Mouse (Mus musculus): Measurements from ENCODE around the gene Gsx2.

The Gsx2 gene

DNA sequence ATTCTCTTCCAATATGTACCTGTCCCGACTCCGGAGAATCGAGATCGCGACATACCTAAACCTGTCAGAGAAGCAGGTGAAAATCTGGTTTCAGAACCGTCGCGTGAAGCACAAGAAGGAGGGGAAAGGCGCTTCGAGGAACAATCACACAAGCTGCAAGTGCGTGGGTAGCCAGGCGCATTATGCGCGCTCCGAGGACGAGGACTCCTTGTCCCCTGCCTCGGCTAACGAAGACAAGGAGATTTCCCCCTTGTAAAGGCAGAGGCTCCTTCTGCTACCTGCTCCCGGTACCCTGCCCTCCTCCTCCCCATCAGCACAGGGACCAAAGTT, 1.6 kb downstream of the Gsx2 start:
- DNase-seq (ENCODE audit: low spot score), result no peak

DNA sequence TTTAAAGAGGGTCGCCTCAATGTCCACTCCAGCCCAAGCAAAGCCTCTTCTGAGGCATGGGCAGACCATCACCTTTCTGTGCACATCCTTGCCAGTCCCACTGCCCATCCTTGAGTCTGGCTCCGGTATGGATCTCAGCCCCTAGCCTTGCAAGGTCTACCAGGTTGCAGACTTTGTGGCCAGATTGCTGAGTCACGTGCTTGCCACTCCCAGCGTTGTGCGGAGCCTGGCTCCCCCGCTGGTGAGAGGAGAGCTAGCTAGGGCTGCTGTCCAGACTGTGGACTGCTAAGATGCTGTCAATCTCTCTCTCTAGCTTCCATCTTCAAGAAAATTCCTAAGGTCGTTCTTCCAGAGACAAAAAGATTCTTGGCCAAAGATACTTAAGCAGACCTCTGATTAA, 4.2 kb downstream of the Gsx2 start:
- DNase-seq (ENCODE audit: low spot score), result no peak

DNA sequence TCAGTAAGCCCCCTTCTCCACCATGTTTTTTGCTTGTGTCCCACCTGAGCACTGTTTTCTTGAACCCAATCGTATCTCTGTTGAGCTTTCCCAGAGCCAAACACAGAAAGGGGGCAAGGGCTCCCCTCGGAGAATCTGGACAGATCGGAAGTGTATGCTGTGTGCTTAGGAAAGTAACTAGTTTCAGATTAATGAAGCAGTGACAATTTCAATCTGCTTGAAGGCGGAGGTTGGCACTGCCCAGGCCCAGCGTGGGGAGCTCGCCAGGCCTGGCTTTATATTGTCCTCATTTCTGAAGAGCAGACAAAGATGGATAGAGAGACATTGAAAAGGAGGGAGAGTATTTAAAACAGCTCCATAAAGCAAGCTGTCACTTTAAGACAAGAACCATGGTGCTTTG, 7.0 kb downstream of the Gsx2 start:
- no peak for DNase-seq (ENCODE audit: low spot score)

DNA sequence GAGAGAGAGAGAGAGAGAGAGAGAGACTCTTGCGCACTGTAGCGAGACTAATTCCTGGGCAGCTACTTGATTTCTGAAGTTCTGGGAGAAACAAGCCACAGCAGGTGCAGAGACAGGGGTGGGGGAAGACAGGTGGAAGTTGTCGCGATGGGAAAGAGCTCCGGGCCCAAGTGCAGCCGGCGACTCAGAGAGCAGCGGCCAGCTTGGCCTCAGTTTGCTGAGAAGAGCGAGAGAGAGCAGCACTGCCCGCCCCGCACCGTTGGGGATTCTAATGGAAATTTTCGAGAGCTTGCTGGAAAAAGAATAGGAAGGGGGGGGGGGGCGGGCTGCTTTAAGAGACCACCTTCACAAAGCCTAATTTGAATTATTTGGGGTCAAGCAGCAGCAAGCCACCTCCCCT, 7.7 kb downstream of the Gsx2 start:
- no peak for DNase-seq (ENCODE audit: low spot score)

DNA sequence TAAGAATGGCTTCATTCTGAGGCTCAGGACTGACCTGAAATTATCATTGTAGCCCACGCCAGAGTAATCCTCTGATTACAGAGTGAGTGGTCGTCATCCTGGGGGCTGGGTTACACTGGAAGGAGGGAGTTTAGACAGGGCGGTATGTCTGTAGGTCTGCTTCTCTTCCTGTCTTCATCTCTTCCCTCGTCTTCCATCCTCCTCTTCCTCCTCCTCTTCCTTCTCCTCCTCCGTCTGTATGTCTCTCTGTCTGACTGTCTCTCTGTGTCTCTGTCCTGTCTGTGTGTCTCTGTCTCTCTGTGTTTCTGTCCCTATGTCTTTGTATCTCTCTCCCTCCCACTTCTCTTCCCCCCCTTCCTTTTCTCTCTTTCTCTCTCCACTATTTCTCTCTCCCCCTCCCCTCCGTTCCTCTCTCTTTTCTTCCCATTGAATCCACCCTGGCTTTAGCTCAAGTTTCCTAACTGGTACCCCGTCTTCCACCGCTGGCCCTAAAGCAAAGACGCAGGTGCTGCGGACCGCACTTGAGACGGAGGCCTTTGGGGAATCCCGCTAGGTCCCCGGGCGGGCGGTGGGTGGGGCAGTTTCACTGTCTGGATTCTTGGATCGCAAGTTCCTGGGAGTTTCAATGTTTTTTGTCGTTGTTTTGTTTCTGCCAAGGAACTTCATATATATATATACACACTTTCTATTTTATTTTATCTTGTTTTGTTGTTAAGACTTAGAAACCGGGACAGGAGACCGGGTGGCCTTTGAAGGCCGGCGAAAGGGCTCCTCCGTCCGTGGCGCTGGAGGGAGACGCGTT, 8.4 kb downstream of the Gsx2 start:
- DNase-seq (ENCODE audit: low spot score), result no peak

DNA sequence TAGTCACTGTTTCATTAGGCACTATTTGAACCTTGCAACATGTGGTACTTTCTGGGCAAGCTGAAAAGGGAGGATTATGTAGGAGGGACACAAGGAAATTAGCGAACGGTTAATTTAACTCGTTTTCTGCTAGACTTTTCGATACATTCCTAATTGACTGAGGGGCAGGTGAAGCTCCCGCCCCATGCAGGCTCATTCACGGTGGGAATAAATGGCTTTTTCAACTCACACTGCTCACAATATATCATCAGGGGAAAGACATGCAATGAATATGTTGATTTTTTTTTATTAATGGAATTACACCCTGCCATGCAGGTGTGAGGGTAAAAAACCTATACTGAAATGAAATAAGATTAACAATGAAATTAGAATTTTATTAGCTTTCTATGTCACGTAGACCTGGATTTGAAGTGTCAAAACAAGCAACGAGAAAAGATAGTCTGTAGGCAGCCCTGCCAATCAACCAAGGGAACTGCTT, 9.0 kb downstream of the Gsx2 start:
- DNase-seq (ENCODE audit: low spot score), result no peak

DNA sequence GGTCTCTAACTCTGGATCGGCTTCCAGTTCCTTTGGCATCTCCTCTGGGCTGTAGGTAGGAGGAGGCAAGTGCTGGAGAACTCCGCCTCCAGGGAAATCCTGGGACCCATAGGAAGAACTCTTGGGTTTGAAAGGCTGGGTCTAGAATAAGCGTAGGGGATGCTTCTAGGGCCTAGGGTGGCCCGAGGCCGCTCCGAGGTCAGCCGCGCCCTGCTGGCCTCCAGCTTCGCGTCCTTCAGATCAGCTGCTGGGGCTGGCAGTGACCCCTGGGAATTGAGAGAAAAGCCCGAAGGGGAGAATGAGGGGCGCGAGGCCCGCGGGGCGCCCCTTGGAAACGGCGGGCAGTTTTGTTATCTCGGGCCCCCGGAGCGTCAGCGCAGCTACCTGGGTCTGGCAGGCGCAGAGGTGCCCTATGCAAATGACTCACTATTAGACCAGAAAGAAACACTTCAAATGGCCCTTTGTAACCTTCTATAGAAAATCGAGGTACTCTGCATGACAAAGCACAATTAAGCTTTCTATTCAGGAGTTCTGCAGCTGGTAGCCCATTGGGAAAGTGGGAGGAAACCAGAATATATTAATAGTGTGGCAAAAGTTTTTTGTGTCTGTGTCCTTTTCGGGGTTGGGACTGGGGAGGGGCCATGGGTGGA, 9.6 kb downstream of the Gsx2 start:
- DNase-seq (ENCODE audit: low spot score), result no peak

DNA sequence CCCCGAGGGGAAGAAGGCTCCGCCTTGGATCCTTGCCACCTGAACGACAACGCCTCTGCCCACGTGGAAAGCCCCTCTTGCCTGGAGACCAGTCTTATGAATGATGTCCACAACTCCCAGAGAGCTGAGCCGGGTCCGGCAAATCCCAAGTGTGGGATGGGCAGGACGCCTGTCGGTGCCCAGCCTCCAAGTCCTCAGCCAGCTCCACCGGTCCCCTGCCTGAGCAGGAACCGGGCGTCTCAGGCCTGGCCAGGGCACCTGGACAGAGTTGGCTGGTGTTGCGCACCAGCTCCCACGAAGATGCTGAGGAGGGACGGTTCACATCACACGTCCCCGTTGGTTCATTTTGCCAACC, 10.1 kb downstream of the Gsx2 start:
- no peak for DNase-seq (ENCODE audit: low spot score)

DNA sequence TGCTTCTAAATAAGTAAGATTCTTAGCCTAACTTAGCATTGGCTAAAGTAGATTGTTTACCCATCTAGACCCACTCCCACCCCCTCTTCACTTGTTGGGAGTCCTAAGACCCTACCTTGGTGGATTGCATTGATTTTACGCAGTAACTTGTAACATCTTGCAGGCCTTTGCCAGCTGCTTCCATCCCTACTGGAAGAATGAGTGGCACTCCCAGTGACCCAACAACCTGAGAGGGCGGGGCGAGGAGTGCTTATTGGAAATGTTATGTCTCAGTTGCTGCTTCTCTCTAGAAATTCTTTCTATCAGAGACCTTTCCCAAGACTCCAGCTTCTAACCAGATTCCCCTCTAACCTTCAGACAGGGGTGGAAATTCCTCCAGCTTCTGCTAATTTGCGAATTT, 10.5 kb downstream of the Gsx2 start:
- no peak for DNase-seq (ENCODE audit: low spot score)

DNA sequence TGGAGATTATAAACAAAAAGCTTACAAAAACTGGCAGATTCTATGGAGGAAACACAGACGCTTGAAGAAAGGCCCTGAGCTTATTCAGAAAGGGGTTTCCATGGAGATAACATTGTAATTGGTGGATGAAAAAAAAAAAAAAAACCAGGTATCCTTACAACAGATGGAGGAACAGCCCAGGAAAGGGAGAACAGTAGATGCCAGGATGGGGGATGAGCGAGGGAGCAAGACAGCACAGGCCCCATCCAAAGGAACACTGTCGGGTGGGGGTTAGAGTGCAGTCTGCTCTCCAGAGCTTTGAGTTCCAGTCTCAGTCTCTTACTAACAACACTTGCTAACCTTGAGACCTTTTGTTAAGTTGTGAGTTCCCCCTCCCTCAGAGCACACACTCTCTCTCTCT, 31.1 kb downstream of the Gsx2 start:
- DNase-seq (ENCODE audit: low spot score), result no peak

DNA sequence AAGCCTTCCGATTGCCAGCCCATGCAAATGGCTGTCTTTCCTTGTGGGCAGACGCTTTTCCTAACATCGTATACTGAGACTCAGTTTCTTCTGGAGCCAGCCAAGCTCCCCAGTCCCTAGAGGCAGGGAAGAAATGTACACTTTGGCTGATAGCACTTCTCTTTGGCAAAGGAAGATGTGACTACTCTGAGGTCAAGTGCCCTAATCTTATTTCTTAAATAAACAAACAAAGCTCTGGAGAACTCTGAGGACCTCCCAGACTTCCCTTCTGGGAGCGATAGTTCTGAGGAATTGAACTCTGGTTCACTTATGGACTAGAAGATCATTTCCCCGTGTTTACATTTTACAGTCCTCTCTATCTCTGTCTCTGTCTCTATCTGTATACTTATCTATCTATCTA, 34.0 kb downstream of the Gsx2 start:
- no peak for DNase-seq (ENCODE audit: low spot score)

DNA sequence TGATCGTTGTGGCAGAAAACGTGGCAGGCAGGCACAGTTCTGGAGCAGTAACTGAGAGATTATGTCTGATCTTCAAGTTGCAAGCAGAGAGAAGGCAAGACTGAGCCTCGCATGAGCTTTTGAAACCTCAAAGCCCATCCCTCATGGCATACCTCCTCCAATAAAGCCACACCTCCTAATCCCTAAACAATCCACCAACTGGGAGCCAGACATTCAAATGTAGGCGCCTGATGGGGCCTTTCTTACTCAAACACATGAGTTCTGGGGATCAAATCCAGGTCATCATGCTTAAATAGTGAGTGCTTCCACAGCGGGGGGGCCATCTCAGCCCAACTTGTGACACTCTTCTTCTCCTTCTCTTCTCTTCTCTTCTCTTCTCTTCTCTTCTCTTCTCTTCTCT, 36.4 kb downstream of the Gsx2 start:
- DNase-seq (ENCODE audit: low spot score), result no peak

DNA sequence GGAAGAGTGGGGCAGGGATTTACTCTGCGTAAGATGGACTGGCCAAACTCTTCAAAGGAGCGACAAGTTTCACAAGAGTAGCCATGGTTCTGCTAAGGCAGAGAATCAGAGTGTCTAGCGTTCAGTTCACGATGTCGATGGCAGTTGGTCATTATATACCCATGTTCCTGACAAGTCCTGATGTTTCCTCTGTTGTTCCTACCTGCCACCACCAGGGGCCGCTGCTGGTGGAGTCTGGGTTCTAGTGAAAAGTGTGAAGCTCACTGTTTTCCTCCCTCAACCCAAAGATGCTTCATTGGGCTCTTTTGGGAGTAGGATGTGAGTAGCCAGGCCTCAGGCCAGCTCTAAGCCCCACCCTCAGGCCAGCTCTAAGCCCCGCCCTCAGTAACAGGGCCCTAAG, 43.4 kb downstream of the Gsx2 start:
- DNase-seq (ENCODE audit: low spot score), result no peak

DNA sequence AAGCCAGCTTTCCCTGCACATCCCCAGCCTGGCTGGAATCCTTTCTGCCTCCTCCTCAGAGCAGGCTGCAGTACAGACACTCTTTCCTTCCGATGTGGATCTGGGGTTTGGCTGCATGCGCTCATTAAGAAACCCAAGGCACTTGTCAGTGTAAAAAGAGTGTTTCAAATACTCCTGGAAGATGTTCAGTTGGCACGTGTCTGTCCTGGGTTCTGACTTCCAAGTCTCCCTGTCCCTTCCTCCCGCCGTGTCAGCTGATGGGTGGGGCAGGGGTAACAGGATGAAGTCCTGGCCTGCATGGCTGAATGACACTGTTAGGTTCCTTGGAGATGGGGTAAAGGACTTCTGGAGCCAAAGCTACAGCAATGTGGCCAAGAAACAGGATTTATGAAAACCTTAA, 46.2 kb downstream of the Gsx2 start:
- DNase-seq (ENCODE audit: low spot score), result peak; percentile 23

All from ovary, postnatal 14 days (tissue).